Mouse (Mus musculus): ENCODE results near the gene Gm28308.

Gm28308 gene

GRCm38 (mm10) chr6:52219234-52219942 is 6.2 kb upstream of the Gm28308 start:
- DNase-seq (ENCODE audit: low read depth), result no peak

GRCm38 (mm10) chr6:52218643-52219215 is 5.6 kb upstream of the Gm28308 start:
- no peak for DNase-seq (ENCODE audit: low read depth)

GRCm38 (mm10) chr6:52217895-52218642 is 4.9 kb upstream of the Gm28308 start:
- no peak for DNase-seq (ENCODE audit: low read depth)

- DNase-seq (ENCODE audit: low read depth), result no peak
These were observed 4.3 kb upstream of the Gm28308 start for GRCm38 (mm10) chr6:52217459-52217768.

GRCm38 (mm10) chr6:52216691-52217458 is 3.7 kb upstream of the Gm28308 start:
- no peak for DNase-seq (ENCODE audit: low read depth)

GRCm38 (mm10) chr6:52215771-52216535 is 2.8 kb upstream of the Gm28308 start:
- no peak for DNase-seq (ENCODE audit: low read depth)

GRCm38 (mm10) chr6:52215070-52215469 is 1.9 kb upstream of the Gm28308 start:
- no peak for DNase-seq (ENCODE audit: low read depth)

GRCm38 (mm10) chr6:52214271-52214670 is 1.1 kb upstream of the Gm28308 start:
- no peak for DNase-seq (ENCODE audit: low read depth)

GRCm38 (mm10) chr6:52212556-52213118 is 502 bp downstream of the Gm28308 start:
- DNase-seq (ENCODE audit: low read depth), result no peak

GRCm38 (mm10) chr6:52211961-52212360 is 1.2 kb downstream of the Gm28308 start:
- DNase-seq (ENCODE audit: low read depth), result no peak

GRCm38 (mm10) chr6:52211170-52211935 is 1.8 kb downstream of the Gm28308 start:
- peak; percentile 40 for DNase-seq (ENCODE audit: low read depth)

- no peak for DNase-seq (ENCODE audit: low read depth)
These were observed 3.5 kb downstream of the Gm28308 start for GRCm38 (mm10) chr6:52209685-52210046.

GRCm38 (mm10) chr6:52208868-52209684 is 4.1 kb downstream of the Gm28308 start:
- no peak for DNase-seq (ENCODE audit: low read depth)

- no peak for DNase-seq (ENCODE audit: low read depth)
These were observed 4.9 kb downstream of the Gm28308 start, which contains the start of gene Hoxa6 for GRCm38 (mm10) chr6:52208072-52208867. TSS of gene Hoxa6 (minus strand) at chr6:52208722.

- DNase-seq (ENCODE audit: low read depth), result no peak
These were observed 5.5 kb downstream of the Gm28308 start for GRCm38 (mm10) chr6:52207684-52207976.

GRCm38 (mm10) chr6:52206882-52207683 is 6.1 kb downstream of the Gm28308 start:
- no peak for DNase-seq (ENCODE audit: low read depth)

GRCm38 (mm10) chr6:52205638-52206621 is 7.2 kb downstream of the Gm28308 start:
- no peak for DNase-seq (ENCODE audit: low read depth)
